Mouse (Mus musculus) embryonic fibroblast, embryonic 13.5 days (primary cell): Measurements from ENCODE around the gene Tomm40. TPM values are rescaled to one million over a fixed set of nuclear protein-coding genes. Genes with fewer than 3 reads are reported as not detected.

ENCODE experiments used
- H3K27ac ChIP-seq: 2 replicates; pipeline ENCODE4 v1.5.1; 2012; ENCODE audit warnings: low read length, control low read depth, inconsistent platforms; ENCODE audit not compliant: insufficient read depth
- H3K4me1 ChIP-seq: 2 replicates; pipeline ENCODE4 v1.6.1; 2011; ENCODE audit warnings: low read length; ENCODE audit not compliant: control insufficient read depth, insufficient read depth
- H3K4me3 ChIP-seq: 2 replicates; pipeline ENCODE4 v1.5.1; 2011; ENCODE audit warnings: mild to moderate bottlenecking, control low read depth, low read length; ENCODE audit not compliant: insufficient read depth
- CTCF ChIP-seq: IDR thresholded peaks from 2 replicates; pipeline ENCODE4 v1.5.1; 2011; ENCODE audit warnings: mild to moderate bottlenecking, control low read depth, low read length, moderate library complexity, borderline replicate concordance; ENCODE audit not compliant: insufficient read depth
- POLR2A ChIP-seq: IDR thresholded peaks from 2 replicates; pipeline ENCODE4 v1.6.1; 2011; ENCODE audit warnings: low read depth, mild to moderate bottlenecking, control low read depth, low read length, moderate library complexity
- polyA plus RNA-seq: library from polyadenylated mRNA; stranded (reverse); fragments of >200 nt; gene quantifications from 2 replicates; pipeline ENCODE4 v1.2.4, GENCODE M21; 2011; ENCODE audit warnings: low read depth; ENCODE audit not compliant: missing spikeins, insufficient read length

Tomm40 gene
- polyA plus RNA-seq, 1 experiment: 38.1 TPM

GRCm38 (mm10) chr7:19745971-19746370, 30.7 kb upstream of the Tomm40 start:
- no peaks in the 10 kb centered on the region; the same call in 1 of the 2 replicates for H3K4me1 ChIP-seq

GRCm38 (mm10) chr7:19744590-19745385, 29.6 kb upstream of the Tomm40 start:
- no peak for TF ChIP-seq CTCF
- Histone ChIP-seq H3K4me3 (no peak overlapping the region), H3K27ac (no peak overlapping the region), H3K4me1 (no peaks in the 10 kb centered on the region)

More at GRCm38 (mm10) chr7:19745971-19746370, 30.7 kb upstream of the Tomm40 start:
- TF ChIP-seq CTCF (no peak), POLR2A (no peak)
- Histone ChIP-seq H3K4me3 (no peak overlapping the region), H3K27ac (no peak overlapping the region)

- TF ChIP-seq POLR2A (no peak), CTCF (no peak)
- Histone ChIP-seq H3K27ac (no peak overlapping the region), H3K4me3 (no peak overlapping the region), H3K4me1 (no peaks in the 10 kb centered on the region)
Measured at GRCm38 (mm10) chr7:19743791-19744190, 28.6 kb upstream of the Tomm40 start.

- Histone ChIP-seq H3K4me1 (no peaks in the 10 kb centered on the region), H3K4me3 (no peak overlapping the region), H3K27ac (no peak overlapping the region)
- TF ChIP-seq POLR2A: no peak
- TF ChIP-seq CTCF: no peak
Measured at GRCm38 (mm10) chr7:19742468-19742867, 27.2 kb upstream of the Tomm40 start.

- no peak overlapping the region for H3K4me3 ChIP-seq
- H3K4me1 ChIP-seq: no peaks in the 10 kb centered on the region
- no peak overlapping the region for H3K27ac ChIP-seq
Measured at GRCm38 (mm10) chr7:19741329-19742031, 26.2 kb upstream of the Tomm40 start.

GRCm38 (mm10) chr7:19740269-19740668, 25.0 kb upstream of the Tomm40 start:
- H3K4me3 ChIP-seq: no peak overlapping the region
- H3K27ac ChIP-seq: no peak overlapping the region
- TF ChIP-seq CTCF: no peak
- H3K4me1 ChIP-seq: no peaks in the 10 kb centered on the region

More at GRCm38 (mm10) chr7:19741329-19742031, 26.2 kb upstream of the Tomm40 start:
- TF ChIP-seq CTCF (no peak), POLR2A (no peak)

DNA sequence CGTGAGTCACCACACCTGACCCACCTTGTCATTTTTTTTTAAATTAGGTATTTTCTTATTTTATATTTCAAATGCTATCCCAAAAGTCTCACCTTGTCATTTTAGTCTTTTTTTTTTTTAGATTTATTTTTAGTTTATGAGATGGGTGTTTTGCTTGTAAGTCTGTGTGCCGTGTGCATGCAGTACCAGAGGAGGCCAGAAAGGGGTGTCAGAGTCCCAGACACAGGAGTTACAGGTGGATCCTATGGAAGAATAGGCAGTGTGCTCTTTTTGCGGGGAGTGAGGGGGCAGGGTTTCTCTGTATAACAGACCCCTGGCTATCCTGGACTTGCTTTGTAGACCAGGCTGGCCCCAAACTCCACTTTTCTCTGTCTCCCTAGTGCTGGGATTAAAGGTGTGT, 23.5 kb upstream of the Tomm40 start:
- H3K4me3 ChIP-seq: no peak overlapping the region
- TF ChIP-seq POLR2A (no peak), CTCF (no peak)
- no peak overlapping the region for H3K27ac ChIP-seq
- no peaks in the 10 kb centered on the region for H3K4me1 ChIP-seq

- H3K27ac ChIP-seq: no peak overlapping the region
- TF ChIP-seq POLR2A: no peak
- TF ChIP-seq CTCF: 0 out of 2 replicates have a peak, but pooled peaks have one; percentile 2
- H3K4me1 ChIP-seq: no peaks in the 10 kb centered on the region
- no peak overlapping the region for H3K4me3 ChIP-seq
Measured at GRCm38 (mm10) chr7:19736389-19737057, 21.3 kb upstream of the Tomm40 start.

- no peaks in the 10 kb centered on the region for H3K4me1 ChIP-seq
- H3K27ac ChIP-seq: no peak overlapping the region
- no peak for TF ChIP-seq POLR2A
- TF ChIP-seq CTCF: no peak
- no peak overlapping the region for H3K4me3 ChIP-seq
Measured at GRCm38 (mm10) chr7:19734178-19734666, 19.0 kb upstream of the Tomm40 start.
